Mouse (Mus musculus): Measurements from ENCODE around the gene Gps2.

Gene Gps2

DNA sequence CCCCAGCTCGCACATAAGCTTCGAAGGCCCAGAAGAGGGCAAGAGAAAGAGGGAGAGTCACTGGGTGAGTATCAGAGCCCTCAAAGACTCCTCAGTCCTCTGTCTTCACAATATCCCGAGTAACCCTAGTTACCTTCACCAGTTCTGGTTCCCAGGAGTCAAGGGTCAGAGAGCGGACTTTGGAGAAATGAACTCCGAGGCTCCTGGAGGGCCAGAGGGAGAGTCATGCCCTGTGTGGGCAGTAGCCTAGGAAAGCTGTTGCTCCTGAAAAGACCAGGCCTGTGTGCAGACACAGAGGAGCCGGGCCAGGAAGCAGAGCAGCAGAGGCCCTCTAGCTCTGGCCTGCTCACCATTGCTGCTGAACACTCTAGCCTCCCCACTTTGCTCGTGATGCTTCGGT lies 29.0 kb upstream of the Gps2 start:
- in situ Hi-C loops (cut with MboI; ENCODE audit: low sequenced_read_pairs): no loop called here

DNA sequence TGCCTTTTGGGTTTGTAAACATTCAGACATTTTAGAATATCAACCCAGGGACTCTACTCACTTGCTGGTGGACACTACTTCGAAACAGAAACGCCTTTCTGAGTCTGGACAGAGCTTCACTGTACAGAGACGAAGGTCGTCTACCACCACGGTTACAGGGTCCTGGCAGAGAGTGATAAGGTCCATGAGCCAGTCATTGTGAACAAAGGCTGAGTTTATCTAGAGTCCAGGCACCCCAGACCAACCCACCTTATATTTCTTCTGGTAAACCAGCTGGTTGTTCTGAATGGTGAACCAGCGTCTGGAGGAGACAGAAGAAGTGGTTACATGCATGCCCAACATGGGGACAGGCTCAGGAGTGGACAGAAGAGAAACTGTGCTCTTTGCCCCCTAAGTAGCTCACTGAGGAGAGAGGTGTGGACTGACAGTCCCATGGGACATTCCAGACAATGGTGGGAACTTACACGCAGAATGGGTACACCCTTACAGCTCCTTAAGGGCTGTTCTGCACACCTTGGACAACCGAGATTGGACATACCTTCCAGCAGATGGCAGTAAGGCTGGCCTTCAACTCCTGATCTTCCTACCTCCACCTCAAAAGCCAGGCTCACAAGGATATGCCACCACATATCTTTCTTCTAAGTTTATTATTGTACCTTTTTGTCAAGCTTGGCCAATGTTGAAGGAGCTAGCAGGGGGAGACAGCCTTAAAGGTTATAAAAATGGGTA lies 26.6 kb upstream of the Gps2 start:
- in situ Hi-C loops (cut with MboI; ENCODE audit: low sequenced_read_pairs): no loop called here

DNA sequence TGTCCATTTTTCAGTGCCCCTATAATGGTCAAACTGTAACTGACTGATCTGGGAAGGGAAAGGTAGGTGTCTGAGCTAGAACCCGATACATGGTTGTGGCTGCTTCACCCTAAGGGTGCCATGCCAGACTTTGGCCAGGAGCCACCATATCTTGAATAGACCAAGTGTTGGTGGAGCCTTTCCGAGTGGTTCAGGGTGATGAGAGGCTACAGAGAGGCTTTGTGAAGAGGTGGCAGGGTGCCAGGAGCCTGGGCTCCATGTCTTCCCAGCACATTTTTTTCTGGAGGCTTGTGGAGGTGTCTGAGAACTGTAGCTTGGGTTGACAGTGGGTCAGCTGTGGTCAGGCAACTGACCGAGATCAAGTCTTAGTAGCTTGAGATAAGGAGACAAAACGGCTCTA lies 22.2 kb upstream of the Gps2 start:
- in situ Hi-C loops (cut with MboI; ENCODE audit: low sequenced_read_pairs): no loop called here

DNA sequence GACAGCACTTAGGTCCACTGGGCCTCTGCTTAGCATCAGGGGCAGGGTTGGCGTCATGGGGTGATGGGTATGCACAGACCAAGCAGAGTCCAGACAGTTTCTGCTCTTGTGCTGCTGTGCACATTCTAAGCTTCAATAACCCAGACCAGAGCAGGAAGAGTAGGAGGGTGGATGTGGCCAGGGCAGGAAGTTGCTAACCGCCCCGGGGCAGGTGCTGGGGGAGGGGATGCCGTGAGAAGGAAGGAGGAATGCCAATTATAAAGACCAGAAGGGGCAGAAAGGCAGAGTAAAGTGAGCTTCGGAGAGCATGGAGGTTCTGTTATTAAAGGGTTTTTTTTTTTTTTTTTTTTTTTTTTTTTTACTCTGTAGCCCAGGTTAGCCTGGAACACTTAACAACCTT lies 19.0 kb upstream of the Gps2 start:
- in situ Hi-C loops (cut with MboI; ENCODE audit: low sequenced_read_pairs): no loop called here

DNA sequence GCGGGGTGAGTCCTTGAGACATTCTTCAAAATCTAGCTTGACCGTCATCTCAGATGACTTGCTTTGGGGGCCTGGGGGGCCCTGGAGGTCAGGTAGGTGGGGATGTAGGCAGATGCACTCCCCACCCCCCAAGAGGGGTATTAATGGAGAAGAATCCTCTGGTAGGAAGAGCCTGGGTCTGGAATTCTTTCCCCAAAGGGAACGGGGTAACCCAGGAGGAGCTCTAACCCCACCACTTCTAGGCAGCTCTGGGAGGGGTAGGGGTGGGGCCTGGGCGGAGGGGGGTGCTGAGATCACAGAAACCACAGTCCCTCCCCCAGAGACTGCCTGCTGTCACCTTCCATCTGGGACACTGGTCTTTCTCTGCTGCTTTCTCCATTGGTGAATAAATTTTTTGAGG lies 18.4 kb upstream of the Gps2 start, which contains the start of gene Acap1:
Acap1 (minus strand) TSS at position 249 of the 400 bp plus-strand sequence.
- in situ Hi-C loops (cut with MboI; ENCODE audit: low sequenced_read_pairs): no loop called here

DNA sequence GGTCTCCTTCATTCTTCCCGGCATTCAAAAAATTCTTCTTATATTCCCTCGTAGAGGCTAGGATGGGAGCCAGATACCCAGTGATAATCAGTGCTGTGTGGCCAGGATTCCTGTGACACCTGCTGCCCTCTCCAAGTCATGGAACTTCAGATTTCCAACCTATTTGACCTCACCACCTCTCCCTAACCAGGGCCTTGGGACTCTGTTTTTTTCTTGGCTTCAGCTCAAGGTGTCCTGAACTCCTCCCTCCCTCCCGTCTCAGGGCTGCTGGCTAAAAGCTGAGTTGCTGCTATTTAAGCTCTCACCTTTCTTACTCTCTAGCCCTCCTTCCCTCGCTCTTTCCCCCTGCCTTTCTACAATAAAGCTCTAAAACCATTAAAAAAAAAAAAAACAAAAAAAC lies 13.8 kb upstream of the Gps2 start:
- in situ Hi-C loops (cut with MboI; ENCODE audit: low sequenced_read_pairs): no loop called here

DNA sequence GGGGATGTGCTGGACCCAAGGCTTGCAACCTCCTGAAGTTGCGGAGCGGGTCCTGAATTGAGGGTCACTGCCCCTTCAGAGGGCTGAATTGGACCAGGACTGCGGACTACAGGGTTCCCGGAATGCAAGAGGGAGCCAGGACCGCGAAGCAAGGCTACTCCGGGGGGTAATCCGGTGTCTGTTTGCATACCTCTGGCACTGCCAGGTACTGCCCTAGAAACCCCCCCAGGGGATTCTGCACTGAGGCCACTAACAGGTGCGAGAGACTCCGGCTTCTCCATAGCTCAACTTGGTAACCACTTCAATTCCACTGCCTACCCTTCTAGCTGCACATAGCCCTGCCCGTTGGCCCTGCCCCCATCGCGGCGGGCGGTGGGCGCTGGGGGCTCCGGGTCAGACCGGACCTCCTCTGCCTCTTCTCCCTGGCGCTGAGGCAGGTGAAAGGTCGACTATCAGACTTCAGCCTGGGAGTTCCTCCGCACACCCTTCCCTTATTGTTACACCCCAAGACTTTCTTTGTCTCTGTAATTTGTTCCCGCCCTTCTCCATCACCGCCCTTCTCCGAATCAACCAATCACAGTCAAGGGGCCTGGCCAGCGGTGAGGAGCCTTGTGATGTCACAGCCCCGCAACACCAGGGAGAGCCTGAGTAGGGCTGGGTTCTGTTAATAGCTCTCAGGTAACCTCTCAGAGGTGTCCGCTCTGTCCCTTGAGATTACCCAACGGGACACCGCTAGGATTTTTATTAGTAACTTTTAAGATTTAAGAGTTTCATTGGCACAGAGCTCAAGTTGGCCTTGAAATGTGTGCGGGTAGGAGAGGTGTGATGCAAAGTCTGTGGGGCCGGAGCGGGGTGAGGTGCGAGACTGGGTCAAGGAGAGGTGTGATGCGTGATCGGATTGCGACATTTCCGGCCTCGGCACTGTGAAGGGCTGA lies 12.9 kb upstream of the Gps2 start, which contains the start of the genes 2810408A11Rik and Neurl4:
2810408A11Rik (minus strand) TSS at position 517 of the 935 bp plus-strand sequence.
Neurl4 (plus strand) TSS at position 602 of the 935 bp plus-strand sequence.
- in situ Hi-C loops (cut with MboI; ENCODE audit: low sequenced_read_pairs): no loop called here

DNA sequence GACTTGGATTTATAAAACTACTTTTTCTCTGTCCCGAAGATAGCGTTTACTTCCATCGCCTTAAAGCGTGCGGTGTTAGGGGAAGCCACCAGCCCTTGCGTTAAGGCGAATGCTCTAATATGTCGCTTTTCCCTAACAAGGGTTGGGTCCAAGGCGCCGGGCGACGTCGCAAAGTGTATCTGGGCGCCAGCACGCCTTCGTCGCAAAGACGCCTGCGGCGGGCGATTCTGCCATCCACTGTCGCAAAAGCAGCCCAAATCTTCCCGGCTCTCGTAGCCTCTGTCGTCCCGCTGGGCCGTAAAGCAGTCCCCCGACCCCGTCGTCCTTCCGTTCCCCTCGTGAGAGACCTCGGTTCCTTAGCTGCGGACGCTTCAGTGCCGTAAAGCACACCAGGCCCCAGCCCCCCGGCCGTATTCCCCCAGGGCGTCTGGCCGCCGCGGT lies 12.3 kb upstream of the Gps2 start:
- in situ Hi-C loops (cut with MboI; ENCODE audit: low sequenced_read_pairs): no loop called here

DNA sequence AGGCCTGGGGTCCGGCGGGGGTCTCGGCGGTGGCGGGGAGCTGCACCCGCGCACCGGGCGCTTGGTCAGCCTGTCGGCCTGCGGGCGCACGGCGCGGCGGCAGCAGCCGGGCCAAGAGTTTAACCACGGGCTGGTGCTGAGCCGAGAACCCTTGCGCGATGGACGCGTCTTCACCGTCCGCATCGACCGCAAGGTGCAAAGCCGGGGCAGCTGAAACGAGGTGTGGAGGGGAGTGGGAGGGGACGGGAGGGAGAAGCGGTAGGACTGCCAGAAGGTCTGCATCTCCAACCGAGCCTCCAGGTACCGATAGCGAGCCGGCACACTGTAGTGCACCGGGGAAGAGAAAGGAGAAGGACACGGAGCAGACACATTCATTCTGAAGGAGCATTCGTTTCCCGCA lies 11.7 kb upstream of the Gps2 start:
- in situ Hi-C loops (cut with MboI; ENCODE audit: low sequenced_read_pairs): no loop called here

DNA sequence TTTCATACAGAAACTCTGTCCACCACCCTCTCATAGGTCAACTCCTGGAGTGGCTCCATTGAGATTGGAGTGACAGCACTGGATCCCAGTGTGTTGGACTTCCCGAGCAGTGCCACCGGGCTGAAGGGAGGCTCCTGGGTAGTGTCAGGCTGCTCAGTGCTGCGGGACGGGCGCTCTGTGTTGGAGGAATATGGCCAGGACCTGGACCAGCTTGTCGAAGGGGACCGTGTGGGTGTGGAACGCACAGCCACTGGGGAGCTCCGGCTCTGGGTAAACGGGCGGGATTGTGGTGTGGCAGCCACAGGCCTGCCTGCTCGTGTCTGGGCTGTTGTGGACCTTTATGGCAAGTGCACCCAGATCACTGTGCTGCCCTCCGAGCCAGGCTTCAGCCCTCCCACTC lies 10.7 kb upstream of the Gps2 start:
- in situ Hi-C loops (cut with MboI; ENCODE audit: low sequenced_read_pairs): no loop called here

DNA sequence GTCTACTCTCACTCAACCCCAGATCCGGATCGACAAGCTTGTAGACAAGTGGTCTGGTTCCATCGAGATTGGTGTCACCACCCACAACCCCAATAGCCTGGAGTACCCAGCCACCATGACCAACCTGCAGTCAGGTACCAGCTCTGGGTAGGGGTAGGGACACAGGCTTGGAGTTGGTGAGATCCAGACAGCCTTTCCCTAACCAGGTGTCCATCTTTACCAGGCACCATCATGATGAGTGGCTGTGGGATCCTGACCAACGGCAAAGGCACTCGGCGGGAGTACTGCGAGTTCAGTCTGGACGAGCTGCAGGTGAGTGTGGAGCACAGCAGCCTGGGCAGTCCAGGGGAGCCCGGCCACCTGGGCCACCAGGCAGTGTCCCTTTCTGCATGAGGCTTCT lies 9.4 kb upstream of the Gps2 start:
- in situ Hi-C loops (cut with MboI; ENCODE audit: low sequenced_read_pairs): no loop called here

DNA sequence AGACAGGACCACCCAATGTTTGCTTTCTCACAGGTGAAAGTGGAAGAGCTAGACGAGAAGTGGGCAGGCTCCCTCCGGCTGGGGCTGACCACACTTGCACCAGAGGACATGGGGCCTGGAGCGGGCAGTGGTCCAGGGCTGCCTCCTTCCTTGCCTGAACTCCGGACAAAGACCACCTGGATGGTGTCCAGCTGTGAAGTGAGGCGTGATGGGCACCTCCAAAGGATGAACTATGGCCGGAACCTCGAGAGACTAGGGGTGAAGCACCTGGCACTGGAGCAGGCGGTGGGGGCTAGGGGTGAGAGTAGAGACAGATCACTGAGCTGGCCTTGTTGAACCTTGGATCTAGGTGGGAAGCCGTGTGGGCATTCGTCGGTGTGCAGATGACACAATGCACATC lies 5.0 kb upstream of the Gps2 start:
- in situ Hi-C loops (cut with MboI; ENCODE audit: low sequenced_read_pairs): no loop called here

DNA sequence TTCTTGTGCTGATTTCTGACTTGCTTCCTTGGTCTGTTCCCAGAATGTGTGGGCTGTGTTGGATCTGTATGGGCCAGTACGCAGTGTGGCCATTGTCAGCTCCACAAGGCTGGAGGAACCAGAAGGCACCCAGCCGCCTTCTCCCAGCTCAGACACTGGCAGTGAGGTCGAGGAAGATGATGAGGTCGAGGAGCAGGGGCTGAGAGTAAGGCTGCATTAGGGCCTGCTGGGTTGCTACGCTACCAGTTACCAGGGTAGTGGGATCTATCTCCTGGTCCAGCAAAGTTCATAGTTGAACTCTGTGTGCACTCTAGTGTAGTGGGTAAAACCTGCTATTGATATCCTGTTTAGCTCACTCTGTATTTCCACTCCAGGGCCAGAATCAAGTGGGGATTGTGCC lies 4.5 kb upstream of the Gps2 start:
- in situ Hi-C loops (cut with MboI; ENCODE audit: low sequenced_read_pairs): no loop called here

DNA sequence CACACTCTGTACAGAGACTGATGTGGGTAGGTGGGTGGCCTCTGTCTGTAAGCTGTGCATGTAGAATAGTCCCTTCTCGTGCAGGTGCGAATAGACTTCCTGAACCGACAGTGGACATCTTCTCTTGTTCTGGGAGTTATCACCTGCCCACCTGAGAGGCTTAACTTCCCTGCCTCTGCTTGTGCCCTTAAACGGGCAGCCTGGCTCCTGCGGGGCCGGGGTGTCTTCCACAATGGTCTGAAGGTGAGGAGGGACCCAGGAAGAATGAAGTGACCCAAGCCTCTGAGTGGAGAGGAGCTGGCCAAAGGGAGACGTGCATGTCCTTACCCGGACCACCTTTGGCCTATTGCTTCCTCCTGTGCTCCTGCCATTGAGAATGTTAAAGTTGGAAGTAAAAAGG lies 3.5 kb upstream of the Gps2 start:
- in situ Hi-C loops (cut with MboI; ENCODE audit: low sequenced_read_pairs): no loop called here

DNA sequence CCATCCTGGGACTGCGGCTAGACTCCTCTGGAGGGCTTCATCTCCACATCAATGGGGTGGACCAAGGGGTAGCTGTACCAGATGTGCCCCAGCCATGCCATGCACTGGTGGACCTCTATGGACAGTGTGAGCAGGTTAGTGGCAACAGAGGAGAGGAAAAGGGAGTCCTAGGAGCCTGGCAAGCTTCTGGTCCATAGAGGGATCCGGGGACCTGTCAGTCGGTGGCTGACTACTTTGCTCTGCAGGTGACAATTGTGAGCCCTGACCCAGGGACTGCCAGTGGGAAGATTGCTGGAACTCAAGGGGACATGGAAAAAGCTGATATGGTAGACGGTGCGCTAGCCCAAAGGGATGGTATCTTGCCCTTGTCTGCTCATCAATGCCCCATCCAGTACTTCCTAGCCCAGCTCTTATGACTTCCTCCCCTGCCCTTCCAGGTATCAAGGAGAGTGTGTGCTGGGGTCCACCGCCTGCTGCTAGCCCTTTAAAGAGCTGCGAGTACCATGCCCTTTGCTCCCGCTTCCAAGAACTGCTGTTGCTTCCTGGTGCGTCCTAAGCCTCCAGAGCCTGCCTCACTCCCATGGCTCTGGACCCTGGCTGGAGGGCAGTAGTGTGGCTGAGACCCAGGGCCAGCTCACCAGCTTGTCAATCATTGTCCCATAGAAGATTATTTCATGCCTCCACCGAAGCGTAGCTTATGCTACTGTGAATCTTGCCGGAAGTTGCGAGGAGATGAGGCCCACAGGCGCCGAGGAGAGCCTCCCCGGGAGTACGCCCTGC lies 2.7 kb upstream of the Gps2 start:
- in situ Hi-C loops (cut with MboI; ENCODE audit: low sequenced_read_pairs): no loop called here

DNA sequence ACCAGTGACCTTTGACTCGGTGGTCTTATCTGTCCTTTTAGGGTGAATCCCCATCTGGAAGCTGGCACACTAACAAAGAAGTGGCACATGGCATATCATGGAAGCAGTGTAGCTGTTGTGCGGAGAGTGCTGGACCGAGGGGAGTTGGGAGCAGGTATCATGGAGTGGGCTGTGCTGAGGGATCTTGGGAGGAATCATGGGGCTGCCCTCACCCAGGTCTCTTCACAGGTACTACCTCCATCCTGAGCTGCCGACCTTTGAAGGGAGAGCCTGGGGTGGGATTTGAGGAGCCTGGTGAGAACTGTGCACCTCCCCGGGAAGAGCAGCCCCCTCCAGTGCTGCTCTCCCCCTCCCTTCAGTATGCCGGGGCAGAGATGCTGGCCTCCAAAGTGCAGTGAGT lies 2.0 kb upstream of the Gps2 start:
- in situ Hi-C loops (cut with MboI; ENCODE audit: low sequenced_read_pairs): no loop called here

DNA sequence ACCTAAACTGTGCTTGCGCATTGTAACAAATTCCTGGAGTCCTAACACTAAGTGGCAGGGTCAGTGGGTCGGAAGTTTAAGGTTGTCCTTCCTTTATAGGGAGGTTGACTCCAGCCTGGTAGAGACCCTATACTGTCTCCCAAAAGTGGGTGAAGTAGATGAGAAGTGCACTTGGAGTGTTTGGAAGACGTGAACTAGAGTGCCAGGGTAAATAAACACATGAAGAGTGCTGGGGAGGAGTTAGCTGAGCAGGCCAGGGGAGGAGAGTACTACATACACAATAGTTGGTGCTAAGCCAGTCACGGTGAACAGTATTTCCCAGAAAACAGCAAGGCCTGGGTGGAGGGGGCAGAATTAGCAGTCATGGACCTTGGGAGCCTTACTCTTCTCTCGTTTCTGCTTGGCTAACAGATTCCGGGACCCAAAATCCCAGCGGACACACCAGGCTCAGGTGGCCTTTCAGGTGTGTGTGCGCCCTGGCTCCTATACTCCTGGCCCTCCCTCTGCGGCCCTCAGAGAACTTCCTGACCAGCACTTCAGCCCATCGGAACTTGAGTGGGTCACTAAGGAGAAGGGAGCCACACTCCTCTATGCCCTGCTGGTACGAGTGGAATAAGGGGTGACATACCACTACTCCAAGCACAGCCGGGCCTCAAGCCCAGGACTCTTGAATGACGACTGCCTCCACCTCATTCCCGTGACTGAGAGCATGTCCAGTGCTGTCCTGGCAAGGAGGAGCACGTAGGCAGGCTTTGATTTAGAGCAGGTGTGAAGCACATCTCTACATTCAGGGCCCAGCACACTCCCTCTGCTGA lies 765 bp upstream of the Gps2 start:
- in situ Hi-C loops (cut with MboI; ENCODE audit: low sequenced_read_pairs): no loop called here

DNA sequence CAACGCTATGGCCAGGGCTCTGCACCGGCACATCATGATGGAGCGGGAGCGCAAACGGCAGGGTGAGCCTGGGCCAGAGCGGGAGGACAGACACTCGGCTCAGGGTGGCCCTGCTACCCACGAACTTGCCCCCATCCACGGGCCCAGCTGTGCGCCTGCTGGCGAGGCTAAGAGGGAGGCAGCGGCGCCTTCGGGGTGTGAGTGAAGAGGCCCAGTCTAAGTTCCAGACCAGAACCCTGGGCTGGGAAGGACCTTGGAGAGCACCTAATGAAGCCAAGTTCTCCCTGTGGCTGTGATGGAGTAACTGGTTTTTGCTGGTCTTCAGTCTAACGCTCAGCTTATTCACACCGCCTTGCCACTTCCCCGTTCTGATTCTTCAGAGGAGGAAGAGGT lies 680 bp downstream of the Gps2 start:
- in situ Hi-C loops (cut with MboI; ENCODE audit: low sequenced_read_pairs): no loop called here

DNA sequence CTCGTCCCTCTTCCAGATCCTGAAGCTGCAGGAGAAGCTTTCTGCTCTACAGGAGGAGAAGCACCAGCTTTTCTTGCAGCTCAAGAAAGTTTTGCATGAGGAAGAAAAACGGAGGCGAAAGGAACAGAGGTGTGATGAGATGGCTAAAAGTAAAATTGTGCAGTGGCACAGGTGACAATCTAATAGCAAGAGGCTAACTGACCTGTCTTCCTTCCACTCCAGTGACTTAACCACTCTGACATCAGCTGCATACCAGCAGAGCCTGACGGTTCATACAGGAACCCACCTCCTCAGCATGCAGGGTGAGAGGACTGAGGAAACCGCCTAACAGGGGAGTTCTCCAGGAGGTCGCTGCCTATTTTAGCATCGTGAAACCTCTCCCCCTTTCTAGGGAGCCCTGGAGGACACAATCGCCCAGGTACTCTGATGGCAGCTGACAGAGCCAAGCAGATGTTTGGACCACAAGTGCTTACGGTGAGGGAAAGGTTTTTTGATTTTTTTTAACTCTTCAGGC lies 1.3 kb downstream of the Gps2 start:
- in situ Hi-C loops (cut with MboI; ENCODE audit: low sequenced_read_pairs): no loop called here

Data from CH12F3 (cell line).